Mouse (Mus musculus) midbrain, embryonic 16.5 days (tissue): Measurements from ENCODE around the gene Skor1. TPM values are rescaled to one million over a fixed set of nuclear protein-coding genes. Genes with fewer than 3 reads are reported as not detected.
A peak's percentile ranks its signal among the peaks of the same experiment; 100 is the strongest.

Experiments
- ATAC-seq: fragments of 200-750 bp; cut with Nextera tagmentation; 2 replicates; pipeline ENCODE4 v1.8.0; 2017; ENCODE audit warnings: moderate TSS enrichment
- H3K27ac ChIP-seq: fragments of 300-500 bp; sonication (generic); 2 replicates; pipeline ENCODE4 v1.5.1; 2014; ENCODE audit warnings: mild to moderate bottlenecking, low read length, mixed read lengths
- H3K27me3 ChIP-seq: fragments of 300-500 bp; sonication (generic); 2 replicates; pipeline ENCODE4 v1.6.1; 2014; ENCODE audit warnings: low read depth, low read length, mixed read lengths; ENCODE audit not compliant: control insufficient read depth, insufficient read depth
- H3K36me3 ChIP-seq: fragments of 300-500 bp; sonication (generic); 2 replicates; pipeline ENCODE4 v1.6.1; 2014; ENCODE audit warnings: mild to moderate bottlenecking, low read length, moderate library complexity, mixed read lengths; ENCODE audit not compliant: control insufficient read depth, insufficient read depth
- H3K4me1 ChIP-seq: fragments of 300-500 bp; sonication (generic); 2 replicates; pipeline ENCODE4 v1.6.1; 2014; ENCODE audit warnings: mild to moderate bottlenecking, low read length, mixed read lengths; ENCODE audit not compliant: control insufficient read depth, insufficient read depth
- H3K4me2 ChIP-seq: fragments of 300-500 bp; sonication (generic); 2 replicates; pipeline ENCODE4 v1.6.1; 2014; ENCODE audit warnings: mild to moderate bottlenecking, low read length, mixed read lengths
- H3K4me3 ChIP-seq: fragments of 300-500 bp; sonication (generic); 2 replicates; pipeline ENCODE4 v1.5.1; 2014; ENCODE audit warnings: low read depth, mild to moderate bottlenecking, low read length, moderate library complexity, mixed read lengths
- H3K9ac ChIP-seq: fragments of 300-500 bp; sonication (generic); 2 replicates; pipeline ENCODE4 v1.6.1; 2014; ENCODE audit warnings: low read depth, low read length, mixed read lengths
- H3K9me3 ChIP-seq: fragments of 300-500 bp; sonication (generic); replicated peaks from 2 replicates; pipeline ENCODE4 v1.6.1; 2014; ENCODE audit warnings: mild to moderate bottlenecking, low read length, mixed read lengths; ENCODE audit not compliant: control insufficient read depth, poor library complexity, severe bottlenecking
- WGBS: fragments of 180-500 bp; shearing (Covaris S2); extraction: QIAGEN DNeasy Blood & Tissue Kit; methylation state at CpG from one replicate; pipeline ENCODE4 v1.1.7; 2014; 5-methylcytosine and 5-hydroxymethylcytosine counted together
- polyA plus RNA-seq: library from polyadenylated mRNA; unstranded; fragments of >200 nt; fragmentation: Nextera tagmentation; extraction: Ambion mirVana; gene quantifications from 2 replicates; pipeline ENCODE4 v1.2.1, GENCODE M21; 2015

Gene Skor1
- polyA plus RNA-seq, 1 experiment from 2014 or later, result 0.54 TPM

GRCm38 (mm10) chr9:63092567-63092966, 56.2 kb downstream of the Skor1 start:
- no peak for ATAC-seq
- Histone ChIP-seq H3K4me2 (peak overlapping the region; percentile 54), H3K27me3 (no peaks in the 10 kb centered on the region), H3K9ac (no peak overlapping the region), H3K4me3 (no peak overlapping the region), H3K27ac (peak overlapping the region; percentile 60), H3K4me1 (peaks cover 18% of the 10 kb centered on the region), H3K9me3 (no peaks in the 10 kb centered on the region), H3K36me3 (no peaks in the 10 kb centered on the region)
- 6% methylated on average over 6 of the region's 6 CpGs for WGBS

- peak; percentile 85 for ATAC-seq
- Histone ChIP-seq H3K9me3 (no peaks in the 10 kb centered on the region), H3K9ac (peak overlapping the region; percentile 56), H3K4me3 (peak overlapping the region; percentile 27), H3K4me1 (peaks cover 18% of the 10 kb centered on the region), H3K36me3 (no peaks in the 10 kb centered on the region), H3K4me2 (peak overlapping the region; percentile 54), H3K27ac (peak overlapping the region; percentile 60), H3K27me3 (no peaks in the 10 kb centered on the region)
- 2% methylated on average over 13 of the region's 13 CpGs for WGBS
Measured at GRCm38 (mm10) chr9:63091971-63092528, 56.7 kb downstream of the Skor1 start.

DNA sequence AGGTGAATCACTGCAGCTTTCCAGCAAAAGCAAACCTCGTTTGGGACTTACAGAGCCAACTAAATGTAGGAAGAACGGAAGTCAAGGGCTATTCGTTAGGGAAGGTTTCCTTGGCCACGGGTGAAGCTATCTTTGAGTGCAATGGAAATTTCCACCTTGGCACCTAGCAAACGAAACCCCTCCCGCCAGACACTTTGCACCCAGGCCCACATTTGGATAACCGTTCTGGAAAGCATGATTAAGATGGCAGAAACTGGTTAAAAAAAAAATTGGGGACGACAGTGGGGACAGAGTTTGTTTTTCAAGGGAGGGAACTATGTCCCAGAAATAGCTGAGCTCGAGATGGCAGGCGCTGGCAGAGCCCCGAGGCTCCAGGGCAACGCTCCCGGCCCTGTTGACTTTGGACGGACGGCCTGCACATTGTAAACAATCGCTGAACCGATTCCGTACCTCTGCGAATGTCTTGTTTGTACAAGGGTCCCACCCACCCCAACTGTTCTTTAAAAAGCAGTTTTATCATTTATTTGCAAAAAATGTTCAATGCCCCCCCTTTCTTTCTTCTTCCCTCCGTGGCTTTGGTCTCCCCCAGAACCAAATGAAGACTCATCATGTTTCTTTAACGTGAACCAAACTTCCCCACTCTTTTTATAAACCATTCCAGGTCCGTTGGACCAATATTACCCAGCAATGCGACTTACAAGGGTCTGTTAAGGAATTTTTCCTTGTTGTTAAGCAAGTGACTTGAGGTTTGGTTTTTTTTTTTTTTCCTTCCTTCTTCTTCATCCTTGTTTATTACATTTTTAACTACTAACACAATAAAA, 57.5 kb downstream of the Skor1 start:
- no peak overlapping the region; the same call in 1 of the 2 replicates for H3K4me2 ChIP-seq
- peak overlapping the region; percentile 60 for H3K27ac ChIP-seq
- no peak overlapping the region for H3K9ac ChIP-seq
- ATAC-seq, result no peak
- H3K4me1 ChIP-seq, result peaks cover 18% of the 10 kb centered on the region
- no peaks in the 10 kb centered on the region for H3K36me3 ChIP-seq
- H3K9me3 ChIP-seq, result no peaks in the 10 kb centered on the region
- WGBS, result 13% methylated on average over 23 of the region's 23 CpGs
- no peak overlapping the region for H3K4me3 ChIP-seq
- no peaks in the 10 kb centered on the region for H3K27me3 ChIP-seq

GRCm38 (mm10) chr9:63089141-63089540, 59.6 kb downstream of the Skor1 start:
- 95% methylated on average over 4 of the region's 4 CpGs for WGBS
- Histone ChIP-seq H3K4me2 (no peak overlapping the region), H3K9me3 (no peaks in the 10 kb centered on the region), H3K9ac (no peak overlapping the region), H3K27ac (no peak overlapping the region), H3K27me3 (no peaks in the 10 kb centered on the region), H3K4me1 (peaks cover 18% of the 10 kb centered on the region), H3K36me3 (no peaks in the 10 kb centered on the region), H3K4me3 (no peak overlapping the region)
- ATAC-seq, result no peak

Other genes starting within 250 kb of the Skor1 start
- 61.0 and 62.5 TPM in 2 replicates for gene Pias1, start 161.0 kb downstream of the Skor1 start, polyA plus RNA-seq
- gene Map2k5, start 228.9 kb upstream of the Skor1 start, polyA plus RNA-seq, result 31.2 and 33.2 TPM in 2 replicates